Mouse (Mus musculus) layer of hippocampus, adult 9-10 months (tissue): ENCODE results near the gene Tgfbi.

Experiments
- DNase-seq: peaks from one replicate; pipeline ENCODE4 v3.0.0; 2022; ENCODE audit warnings: low spot score

Tgfbi gene

GRCm38 (mm10) chr13:56634920-56635319 is 25.6 kb downstream of the Tgfbi start:
- DNase-seq, result no peak

GRCm38 (mm10) chr13:56637027-56637426 is 27.7 kb downstream of the Tgfbi start:
- DNase-seq, result no peak

DNA sequence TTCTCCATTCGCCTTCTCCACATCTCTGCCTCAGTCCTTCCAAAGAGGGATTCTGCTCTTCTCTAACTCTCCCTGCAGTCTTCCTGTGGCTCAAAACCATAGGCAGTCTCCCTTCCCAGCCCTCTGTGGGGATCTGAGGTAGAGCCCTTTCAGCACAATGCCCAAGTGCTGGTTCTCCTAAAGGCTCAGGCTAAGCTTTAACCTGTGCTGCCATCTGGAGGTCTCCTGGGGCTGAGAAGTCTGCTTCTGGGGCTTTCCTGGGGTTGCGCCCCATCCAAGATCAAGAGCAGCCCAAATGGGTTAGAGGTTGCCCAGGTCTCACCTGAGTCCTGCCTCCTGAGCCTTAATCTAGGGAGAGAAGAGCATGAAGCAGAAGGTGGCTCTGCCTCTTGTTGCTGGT is 32.4 kb downstream of the Tgfbi start:
- no peak for DNase-seq

- DNase-seq, result no peak
Observed at GRCm38 (mm10) chr13:56644031-56644430, 34.7 kb downstream of the Tgfbi start.

DNA sequence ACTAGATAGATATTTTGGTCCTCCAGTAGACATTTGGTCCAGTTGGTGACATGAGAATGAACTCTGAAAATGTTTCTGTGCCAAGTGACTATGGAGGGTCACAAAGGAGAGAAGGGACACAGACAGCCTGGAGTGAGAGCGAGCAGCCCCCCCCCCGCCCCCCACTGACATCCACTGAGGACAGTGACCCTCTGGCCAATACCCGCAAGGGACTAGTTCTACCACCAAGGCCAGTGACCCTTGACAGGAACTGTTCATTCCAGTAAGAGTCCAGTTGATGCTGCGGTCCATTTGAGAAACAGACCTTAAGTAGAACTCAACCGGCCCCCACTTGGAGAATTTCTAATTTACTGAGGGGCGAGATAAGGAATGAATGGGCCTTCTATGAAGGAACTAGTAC is 36.4 kb downstream of the Tgfbi start:
- no peak for DNase-seq

GRCm38 (mm10) chr13:56647597-56648405 is 38.5 kb downstream of the Tgfbi start:
- DNase-seq, result no peak

DNA sequence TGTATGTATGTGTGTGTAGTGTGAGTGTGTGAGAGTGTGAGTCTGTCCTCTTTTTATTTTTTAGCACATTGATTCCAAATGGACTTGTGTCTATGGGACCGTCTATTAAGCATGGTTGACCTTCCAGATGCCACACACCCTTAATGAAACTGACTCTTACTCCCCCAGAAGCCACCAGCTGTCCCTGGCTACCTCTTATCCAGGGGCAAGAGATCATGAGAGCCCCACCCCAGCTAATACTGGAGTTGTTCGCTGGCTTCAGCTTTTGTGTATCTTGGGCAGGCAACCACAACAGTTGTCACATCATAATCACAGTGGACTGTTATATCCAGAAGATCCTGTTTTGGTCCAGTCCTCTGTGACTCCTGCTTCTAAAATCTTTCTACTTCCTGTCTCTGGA is 40.7 kb downstream of the Tgfbi start:
- no peak for DNase-seq

DNA sequence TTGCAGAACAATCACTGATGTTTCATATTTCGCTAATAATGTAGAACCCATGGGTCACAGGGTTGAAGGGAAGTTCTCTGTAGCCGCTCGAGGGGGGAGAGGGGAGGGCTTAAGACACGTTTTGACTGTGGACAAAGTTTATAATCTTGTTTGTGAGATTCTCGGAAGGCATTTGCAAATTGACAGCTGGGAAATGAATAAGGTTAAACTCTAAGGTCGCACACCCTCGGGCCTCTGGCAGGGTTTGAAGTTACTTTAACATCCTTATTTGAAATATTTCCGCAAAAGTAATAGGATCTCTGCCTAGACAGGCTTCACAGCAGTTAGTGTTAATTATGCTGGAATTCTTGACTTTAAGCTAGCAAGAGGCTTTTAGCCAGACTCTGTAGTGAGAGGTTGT is 43.1 kb downstream of the Tgfbi start:
- no peak for DNase-seq

GRCm38 (mm10) chr13:56654176-56654575 is 44.9 kb downstream of the Tgfbi start:
- no peak for DNase-seq

DNA sequence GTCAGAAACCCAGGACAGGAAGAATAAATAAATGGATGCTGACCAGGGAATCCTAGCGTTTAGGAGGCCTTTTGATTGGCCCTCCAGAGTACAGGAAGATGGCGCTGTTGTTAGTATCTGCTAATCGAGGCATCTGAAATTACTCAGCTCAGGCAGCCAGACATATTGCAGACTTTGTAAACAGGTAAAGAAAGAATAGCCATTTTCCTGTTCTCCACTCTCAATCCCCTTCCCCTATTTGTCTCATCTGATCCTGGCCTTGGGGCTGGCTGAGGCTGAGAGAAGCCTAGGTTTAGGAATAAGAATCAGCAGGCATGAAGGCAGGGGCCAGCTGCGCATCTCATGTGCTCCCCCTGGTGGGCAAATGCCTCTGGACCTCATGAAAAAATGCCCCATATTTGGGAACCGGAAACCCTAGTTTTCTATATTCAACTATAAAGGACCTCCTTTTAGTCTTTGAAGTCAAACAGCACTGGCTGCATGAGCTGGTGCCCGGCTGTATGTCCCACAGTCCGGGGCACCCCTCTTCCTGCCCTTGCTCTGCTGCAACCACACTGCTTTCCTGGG is 48.7 kb downstream of the Tgfbi start:
- no peak for DNase-seq

DNA sequence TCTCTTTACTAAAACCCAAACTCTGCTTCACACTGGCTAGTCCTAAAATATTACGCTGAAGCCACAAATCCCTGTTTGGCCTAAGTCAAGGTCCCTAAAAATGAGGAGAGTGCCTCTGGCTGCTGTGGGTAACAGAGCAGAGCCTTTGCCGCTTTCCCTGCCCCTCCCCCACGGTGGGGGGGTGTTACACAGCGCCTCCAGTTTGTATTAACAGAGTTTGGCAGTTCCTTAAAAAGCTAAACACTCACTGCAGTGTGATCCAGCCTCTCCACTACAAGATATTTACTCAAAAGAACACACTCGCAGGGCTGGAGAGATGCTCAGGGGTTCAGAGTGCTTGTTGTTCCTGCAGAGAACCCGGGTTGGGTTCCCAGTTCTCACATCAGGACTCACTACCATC is 49.6 kb downstream of the Tgfbi start:
- no peak for DNase-seq

DNA sequence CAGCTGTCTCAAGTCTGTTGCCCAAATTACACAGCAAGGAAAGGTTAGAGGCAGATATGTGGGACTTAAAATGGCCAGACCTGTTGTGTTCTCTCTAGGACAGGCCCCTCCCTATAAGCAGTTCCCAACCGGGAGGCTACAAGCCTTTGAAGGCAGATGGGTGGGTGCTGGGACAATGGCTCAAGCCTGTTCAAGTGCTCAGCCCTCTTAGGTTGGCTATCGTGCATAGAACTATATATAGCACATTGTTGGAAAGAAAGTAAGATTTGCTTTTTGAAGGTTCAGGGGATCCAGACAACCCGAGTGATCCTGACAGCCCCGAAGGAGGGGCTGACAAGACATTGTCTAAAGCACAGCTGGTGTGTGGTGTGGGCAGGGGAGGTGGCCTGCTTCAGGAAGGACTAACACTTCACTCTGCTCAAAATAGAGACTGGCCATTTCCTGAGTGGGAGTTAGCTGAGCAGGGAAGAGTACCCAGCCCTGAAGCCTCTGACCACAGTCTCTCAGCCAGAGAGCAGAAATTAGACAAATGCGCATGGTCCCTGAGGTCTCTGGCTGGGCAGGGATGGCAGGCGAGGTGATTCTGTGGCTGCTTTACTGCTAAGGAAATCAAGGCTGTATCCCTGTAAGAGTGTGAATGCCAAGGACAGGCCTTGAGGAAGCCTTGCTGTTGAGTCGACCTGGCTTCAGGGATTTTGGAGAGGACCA is 52.7 kb downstream of the Tgfbi start:
- DNase-seq, result no peak

- no peak for DNase-seq
Observed at GRCm38 (mm10) chr13:56664256-56665170, 55.2 kb downstream of the Tgfbi start.

DNA sequence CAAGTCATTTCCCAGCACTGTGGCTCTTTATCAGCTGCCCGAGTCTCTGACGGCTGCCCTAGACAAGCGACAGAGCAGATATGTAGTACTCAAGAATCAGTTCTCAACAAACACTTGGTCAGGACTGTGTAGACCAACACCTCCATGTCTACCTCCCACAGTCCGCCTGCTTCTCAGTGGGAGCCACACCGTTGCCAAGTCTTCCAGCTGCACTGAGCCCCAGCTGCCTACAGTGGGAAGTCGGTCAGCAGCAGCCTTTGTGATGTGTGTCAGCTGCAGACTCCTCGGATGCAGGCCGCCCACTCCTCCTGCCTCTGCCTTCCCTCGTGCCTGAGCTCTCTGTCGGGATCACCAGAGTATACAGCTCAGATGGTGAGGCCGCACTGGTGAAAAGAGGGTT is 61.9 kb downstream of the Tgfbi start:
- DNase-seq, result no peak

DNA sequence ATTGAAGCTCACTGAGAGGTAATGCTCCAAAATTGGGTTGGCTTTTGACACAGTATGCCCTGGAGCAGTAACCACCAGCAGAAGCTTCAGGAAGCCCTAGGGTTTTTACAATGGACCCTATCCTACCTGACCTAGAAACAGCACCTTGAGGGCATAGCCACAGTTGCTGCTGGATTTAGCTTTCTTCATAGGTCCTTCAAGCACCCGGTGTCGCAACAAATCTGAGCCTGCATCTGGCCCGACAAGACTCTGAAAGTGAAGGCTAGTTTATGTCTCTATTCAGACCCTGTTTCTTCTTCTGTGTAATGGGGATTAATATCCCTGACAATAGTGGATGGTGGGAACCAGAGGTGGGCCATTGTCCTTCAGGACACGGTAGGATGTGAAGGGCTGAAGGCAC is 68.4 kb downstream of the Tgfbi start:
- DNase-seq, result no peak

- no peak for DNase-seq
Observed at GRCm38 (mm10) chr13:56678188-56678787, 69.0 kb downstream of the Tgfbi start.

DNA sequence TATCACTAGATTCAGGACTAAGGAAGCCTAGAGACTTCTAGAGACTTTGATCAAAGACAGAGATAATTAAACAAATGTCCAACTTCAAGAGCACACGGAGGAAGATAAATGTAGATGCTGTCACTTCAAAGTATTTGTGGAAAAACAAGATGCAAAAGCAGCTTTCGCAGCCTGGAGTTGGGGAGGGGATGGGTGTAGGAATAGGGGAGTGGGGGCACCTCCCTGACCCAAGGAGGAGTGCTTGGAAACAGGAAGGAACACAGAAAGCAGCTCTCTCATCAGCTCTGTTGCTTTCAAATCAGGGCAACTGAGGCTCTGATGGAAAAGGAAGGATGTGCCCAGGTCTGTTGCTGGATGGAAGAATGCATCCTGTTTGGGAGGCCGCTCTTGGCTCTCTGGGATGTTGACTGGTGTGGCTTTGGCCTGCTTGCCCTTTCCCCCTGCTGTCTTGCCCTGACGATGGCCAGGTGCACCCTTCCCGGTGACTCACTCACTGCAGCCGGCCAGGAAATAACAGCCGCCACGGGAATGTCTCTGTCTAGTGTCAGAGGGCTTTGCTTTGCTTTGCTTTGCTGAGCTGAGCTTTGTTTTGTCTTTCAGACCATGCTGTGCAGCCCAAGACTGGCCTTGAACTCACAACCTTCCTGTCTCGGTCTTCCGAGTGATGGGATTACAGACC is 69.6 kb downstream of the Tgfbi start:
- DNase-seq, result no peak

DNA sequence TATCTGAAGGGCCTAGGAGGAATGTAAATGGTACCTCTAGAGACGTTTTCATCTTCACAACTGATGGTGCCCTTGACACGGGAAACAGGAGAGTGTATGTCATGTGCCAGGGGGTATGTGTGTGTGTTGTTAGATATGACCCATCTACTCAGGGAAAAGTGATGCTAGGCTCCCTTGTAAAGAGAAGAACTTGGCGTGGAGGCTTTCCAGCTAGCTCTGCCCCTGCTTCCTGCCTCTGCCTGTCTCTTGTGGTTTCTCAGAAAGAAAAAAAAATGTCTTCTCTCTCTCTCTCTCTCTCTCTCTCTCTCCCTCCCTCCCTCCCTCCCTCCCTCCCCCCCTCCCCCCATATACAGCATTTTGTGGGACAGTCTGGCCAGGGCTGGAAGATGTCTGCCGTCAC is 72.6 kb downstream of the Tgfbi start:
- no peak for DNase-seq

- no peak for DNase-seq
Observed at GRCm38 (mm10) chr13:56682326-56682725, 73.0 kb downstream of the Tgfbi start.

DNA sequence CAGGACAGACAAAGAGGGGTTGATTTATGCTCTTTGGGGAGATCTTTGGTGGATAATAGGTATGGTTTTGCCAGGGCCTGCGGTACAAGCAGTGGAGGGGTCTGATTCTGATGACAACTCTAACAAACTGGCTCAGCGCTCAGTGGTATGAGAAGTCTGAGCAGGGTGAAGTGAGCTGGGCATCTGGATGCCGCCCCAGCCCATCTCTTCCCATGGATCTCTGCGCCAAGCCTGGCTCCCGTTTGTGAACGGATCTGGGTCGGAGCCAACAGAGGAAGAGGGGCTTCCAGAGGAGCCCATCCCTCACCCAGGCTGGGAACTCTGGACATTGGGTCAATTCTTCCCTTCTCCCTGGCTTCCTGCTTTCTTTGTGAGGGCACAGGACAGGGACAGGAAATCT is 74.0 kb downstream of the Tgfbi start:
- DNase-seq, result no peak
